Mouse (Mus musculus) liver, postnatal 0 days (tissue): Measurements from ENCODE around the gene Nos2.

ENCODE experiments used
- CTCF ChIP-seq: sonication (generic); IDR thresholded peaks from 2 replicates; pipeline ENCODE4 v1.5.1; 2016; ENCODE audit warnings: antibody characterized with exemption, low read depth
- EP300 ChIP-seq: IDR thresholded peaks from 2 replicates; pipeline ENCODE4 v1.6.1; 2016; ENCODE audit warnings: antibody characterized with exemption, low read depth, mild to moderate bottlenecking

DNA sequence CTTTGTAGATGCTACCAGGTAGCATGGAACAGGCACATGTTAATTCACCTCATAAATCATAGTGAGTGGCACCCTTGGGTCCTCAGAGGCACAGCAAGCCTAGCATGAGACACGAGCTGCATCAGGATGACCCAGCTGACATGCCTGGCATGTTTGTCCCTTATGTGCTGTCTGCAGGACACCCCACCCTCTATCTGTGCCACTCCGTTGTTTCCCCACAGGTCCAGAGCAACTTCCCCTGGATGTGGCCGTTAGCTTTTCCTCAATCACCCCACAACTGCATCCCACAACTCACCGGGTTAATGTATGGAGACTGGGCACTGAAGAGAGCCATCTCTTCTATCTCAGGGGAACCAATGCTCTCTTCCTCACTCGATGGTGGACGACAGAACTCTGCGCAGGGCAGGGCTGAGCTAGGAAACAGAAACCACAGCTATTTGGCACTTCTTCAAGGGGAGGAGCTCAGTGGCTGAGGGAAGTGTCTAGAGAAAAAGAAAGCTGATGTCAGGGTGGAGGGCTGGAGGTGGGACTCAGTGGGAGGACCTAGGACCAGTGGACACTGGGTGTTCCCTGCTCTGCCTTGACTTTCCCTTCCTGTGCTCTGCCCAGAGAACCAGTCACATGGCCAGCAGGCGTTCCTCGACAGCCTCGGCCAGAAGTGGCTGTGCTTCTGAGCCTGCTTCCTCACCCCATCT, 64.0 kb downstream of the Nos2 start, which contains the start of gene Lgals9:
- TF ChIP-seq CTCF (no peak), EP300 (no peak)
